Mouse (Mus musculus): ENCODE results near the gene Epha1. TPM values are rescaled to one million over a fixed set of nuclear protein-coding genes. Genes with fewer than 3 reads are reported as not detected.
A peak's percentile ranks its signal among the peaks of the same experiment; 100 is the strongest.

Epha1 gene
- polyA plus RNA-seq, 1 experiment from 2014 or later: 16.3 TPM

- Histone ChIP-seq H3K9me3 (no peaks in the 10 kb centered on the region), H3K27me3 (replicated peaks) (no peaks in the 10 kb centered on the region), H3K4me1 (no peaks in the 10 kb centered on the region), H3K36me3 (no peaks in the 10 kb centered on the region), H3K4me3 (replicated peaks) (no peak overlapping the region), H3K9ac (no peak overlapping the region), H3K4me2 (no peak overlapping the region), H3K27ac (no peak overlapping the region)
- no peak for ATAC-seq (ENCODE audit: insufficient read depth, low FRiP score, low read depth)
- 93% methylated on average over 5 of the region's 5 CpGs for WGBS
These were observed 10.3 kb upstream of the Epha1 start for GRCm38 (mm10) chr6:42383360-42383759.

DNA sequence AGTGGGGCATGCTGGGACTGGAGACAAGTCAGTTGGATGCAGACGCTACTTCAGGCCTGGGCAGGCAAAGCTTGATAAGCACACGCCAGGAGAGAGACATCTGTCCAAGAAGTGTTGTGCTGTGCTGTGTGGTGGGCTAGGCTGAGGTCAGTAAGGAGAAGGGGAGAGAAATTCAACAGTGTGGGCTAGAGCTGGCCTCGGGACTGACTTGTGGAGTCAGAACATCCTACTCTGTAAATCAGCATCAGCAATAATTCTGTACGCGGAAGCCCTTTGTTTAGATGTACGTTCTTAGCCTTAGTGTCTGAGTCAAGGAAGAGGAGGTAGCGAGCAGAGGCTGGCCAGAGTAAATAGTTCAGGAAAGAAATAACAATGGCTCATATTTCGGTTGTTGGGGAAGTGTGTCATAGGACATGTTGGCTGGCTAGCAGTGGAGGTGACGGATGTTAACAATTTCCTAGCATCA, 8.9 kb upstream of the Epha1 start:
- ATAC-seq (ENCODE audit: insufficient read depth, low FRiP score, low read depth): no peak
- no peak overlapping the region for H3K4me2 ChIP-seq
- 26% methylated on average over 9 of the region's 9 CpGs for WGBS

GRCm38 (mm10) chr6:42381221-42381620, 8.2 kb upstream of the Epha1 start:
- H3K36me3 ChIP-seq: no peaks in the 10 kb centered on the region
- no peak overlapping the region for H3K4me3 ChIP-seq (replicated peaks)
- no peaks in the 10 kb centered on the region for H3K4me1 ChIP-seq
- 75% methylated on average over 2 of the region's 2 CpGs for WGBS
- no peaks in the 10 kb centered on the region for H3K9me3 ChIP-seq
- ATAC-seq (ENCODE audit: insufficient read depth, low FRiP score, low read depth): no peak
- H3K4me2 ChIP-seq: no peak overlapping the region
- H3K27ac ChIP-seq: no peak overlapping the region
- no peaks in the 10 kb centered on the region for H3K27me3 ChIP-seq (replicated peaks)
- H3K9ac ChIP-seq: no peak overlapping the region

More for the DNA sequence above, 8.9 kb upstream of the Epha1 start:
- Histone ChIP-seq H3K27me3 (replicated peaks) (no peaks in the 10 kb centered on the region), H3K9me3 (no peaks in the 10 kb centered on the region), H3K4me3 (replicated peaks) (no peak overlapping the region), H3K27ac (0 out of 2 replicates have a peak overlapping the region, but pooled peaks have one; percentile 5), H3K9ac (no peak overlapping the region), H3K4me1 (no peaks in the 10 kb centered on the region), H3K36me3 (no peaks in the 10 kb centered on the region)

DNA sequence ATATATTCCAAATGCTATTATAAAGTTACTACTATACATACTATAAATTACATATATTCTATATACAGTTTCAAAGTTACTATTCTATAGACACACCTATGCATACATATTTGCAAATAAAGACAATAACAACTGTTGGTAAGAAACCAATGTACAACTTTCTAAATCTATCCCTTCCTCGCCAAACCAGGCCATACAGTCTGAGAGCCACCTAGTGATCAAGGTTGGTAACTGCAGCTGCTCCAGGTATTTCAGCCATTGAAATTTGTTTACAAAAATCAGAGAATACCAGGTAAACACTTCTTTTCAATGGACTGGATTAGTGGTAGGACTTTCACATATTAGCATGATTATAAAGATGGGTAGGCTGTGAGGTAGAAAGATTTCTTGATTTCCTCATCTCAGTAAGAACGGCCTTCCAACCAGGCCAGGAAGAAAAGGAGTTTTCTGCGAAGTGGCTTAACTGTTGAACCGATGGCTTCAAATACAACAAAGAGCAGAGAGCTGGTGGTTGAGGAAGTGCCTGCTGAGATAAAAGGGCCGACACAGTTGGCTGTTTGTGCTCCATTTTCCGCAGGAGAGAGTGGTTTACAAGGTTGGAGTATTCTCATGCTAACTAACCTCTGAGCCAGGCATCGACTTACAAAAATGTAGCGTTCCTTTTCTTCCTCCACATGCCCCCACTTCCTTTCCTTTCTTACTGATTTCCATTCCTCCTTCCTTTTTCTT, 7.5 kb upstream of the Epha1 start:
- Histone ChIP-seq H3K4me1 (0 out of 2 replicates have a peak, but pooled peaks cover under 1% of the 10 kb centered on the region), H3K36me3 (no peaks in the 10 kb centered on the region), H3K27me3 (replicated peaks) (no peaks in the 10 kb centered on the region), H3K9me3 (no peaks in the 10 kb centered on the region), H3K4me3 (replicated peaks) (no peak overlapping the region), H3K27ac (no peak overlapping the region), H3K9ac (no peak overlapping the region), H3K4me2 (no peak overlapping the region)
- ATAC-seq (ENCODE audit: insufficient read depth, low FRiP score, low read depth): no peak
- WGBS: 25% methylated on average over 8 of the region's 8 CpGs

GRCm38 (mm10) chr6:42379551-42379950, 6.5 kb upstream of the Epha1 start:
- no peaks in the 10 kb centered on the region for H3K27me3 ChIP-seq (replicated peaks)
- H3K4me1 ChIP-seq: 0 out of 2 replicates have a peak, but pooled peaks cover 4% of the 10 kb centered on the region
- H3K27ac ChIP-seq: no peak overlapping the region
- WGBS: 51% methylated on average over 3 of the region's 3 CpGs
- no peak overlapping the region for H3K4me2 ChIP-seq
- ATAC-seq (ENCODE audit: insufficient read depth, low FRiP score, low read depth): no peak
- no peak overlapping the region for H3K9ac ChIP-seq
- no peaks in the 10 kb centered on the region for H3K36me3 ChIP-seq
- no peaks in the 10 kb centered on the region for H3K9me3 ChIP-seq
- H3K4me3 ChIP-seq (replicated peaks): no peak overlapping the region

DNA sequence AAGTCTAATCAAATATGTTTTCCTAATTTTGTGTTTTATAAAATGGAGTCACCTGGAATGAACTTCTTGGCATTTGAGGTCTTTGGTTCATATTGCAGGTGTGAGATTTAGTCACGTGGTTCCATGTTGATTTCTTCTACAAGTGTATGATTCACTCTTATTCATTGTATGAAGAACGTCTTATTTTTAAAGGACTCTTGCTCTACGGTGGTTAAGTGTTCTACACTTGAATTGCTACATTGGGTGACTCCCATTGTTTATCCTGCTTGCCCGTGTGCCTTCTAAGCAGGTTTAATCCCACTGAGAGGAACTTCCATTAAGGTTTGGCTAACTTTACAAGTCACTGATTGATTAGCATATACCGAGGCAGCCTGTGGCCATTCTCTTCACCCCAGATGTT, 4.2 kb upstream of the Epha1 start:
- Histone ChIP-seq H3K27ac (no peak overlapping the region), H3K9ac (no peak overlapping the region), H3K36me3 (no peaks in the 10 kb centered on the region), H3K9me3 (no peaks in the 10 kb centered on the region), H3K4me3 (replicated peaks) (no peak overlapping the region), H3K4me2 (no peak overlapping the region), H3K4me1 (peaks cover 21% of the 10 kb centered on the region), H3K27me3 (replicated peaks) (no peaks in the 10 kb centered on the region)
- WGBS: 68% methylated on average over 5 of the region's 5 CpGs
- no peak for ATAC-seq (ENCODE audit: insufficient read depth, low FRiP score, low read depth)

DNA sequence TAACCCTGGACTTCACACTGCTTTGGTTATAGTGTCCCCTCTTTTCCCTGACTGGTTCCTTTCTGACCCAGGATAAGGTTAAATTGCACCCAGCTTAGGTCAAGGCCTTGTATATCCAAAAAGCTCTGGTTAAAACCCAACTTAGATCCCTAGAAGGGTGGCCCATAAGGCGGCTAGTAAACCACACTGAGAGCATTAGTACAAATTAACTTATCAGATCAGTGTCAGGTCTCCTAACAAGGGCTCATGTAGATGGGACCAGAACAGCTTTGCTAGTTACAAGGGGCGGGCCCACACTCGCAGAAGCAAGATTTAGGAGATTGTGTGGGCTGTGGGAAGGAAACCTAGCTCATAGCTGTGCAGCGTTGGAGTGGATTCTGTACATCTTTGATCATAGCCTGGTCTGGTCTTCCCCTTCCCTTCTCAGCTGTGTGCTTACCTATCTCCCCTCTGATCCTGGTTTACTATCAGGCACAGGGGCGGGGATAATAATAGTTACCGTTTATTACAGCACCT, 3.5 kb upstream of the Epha1 start:
- H3K36me3 ChIP-seq: no peaks in the 10 kb centered on the region
- H3K27me3 ChIP-seq (replicated peaks): no peaks in the 10 kb centered on the region
- peaks cover 27% of the 10 kb centered on the region for H3K4me1 ChIP-seq
- 76% methylated on average over 6 of the region's 6 CpGs for WGBS
- no peaks in the 10 kb centered on the region for H3K9me3 ChIP-seq
- no peak overlapping the region for H3K9ac ChIP-seq
- no peak overlapping the region for H3K4me2 ChIP-seq
- no peak for ATAC-seq (ENCODE audit: insufficient read depth, low FRiP score, low read depth)
- no peak overlapping the region for H3K27ac ChIP-seq
- no peak overlapping the region for H3K4me3 ChIP-seq (replicated peaks)

DNA sequence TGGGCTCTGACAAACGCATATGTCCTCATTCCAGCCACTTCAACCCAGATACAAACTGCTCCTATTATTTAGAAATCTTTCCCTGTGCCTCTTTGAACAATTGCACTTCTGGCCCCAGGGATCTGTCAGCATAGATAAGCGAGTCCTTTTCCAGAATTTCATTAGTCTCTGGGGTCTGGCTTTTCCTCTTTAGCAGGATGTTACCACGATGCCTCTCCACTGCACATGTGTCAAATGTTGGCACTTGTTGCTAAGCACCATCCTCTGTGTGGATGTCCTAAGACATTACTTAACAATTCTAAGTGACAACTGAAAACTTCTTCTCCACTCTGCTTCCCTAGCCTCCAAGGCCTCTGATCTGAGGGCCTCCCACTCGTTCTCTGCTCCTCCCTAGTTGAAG, 2.9 kb upstream of the Epha1 start:
- H3K36me3 ChIP-seq: no peaks in the 10 kb centered on the region
- H3K4me1 ChIP-seq: peaks cover 29% of the 10 kb centered on the region
- ATAC-seq (ENCODE audit: insufficient read depth, low FRiP score, low read depth): no peak
- no peak overlapping the region for H3K4me2 ChIP-seq
- 32% methylated on average over 4 of the region's 4 CpGs for WGBS
- H3K4me3 ChIP-seq (replicated peaks): no peak overlapping the region
- H3K27me3 ChIP-seq (replicated peaks): no peaks in the 10 kb centered on the region
- no peak overlapping the region for H3K9ac ChIP-seq
- H3K27ac ChIP-seq: no peak overlapping the region
- no peaks in the 10 kb centered on the region for H3K9me3 ChIP-seq

DNA sequence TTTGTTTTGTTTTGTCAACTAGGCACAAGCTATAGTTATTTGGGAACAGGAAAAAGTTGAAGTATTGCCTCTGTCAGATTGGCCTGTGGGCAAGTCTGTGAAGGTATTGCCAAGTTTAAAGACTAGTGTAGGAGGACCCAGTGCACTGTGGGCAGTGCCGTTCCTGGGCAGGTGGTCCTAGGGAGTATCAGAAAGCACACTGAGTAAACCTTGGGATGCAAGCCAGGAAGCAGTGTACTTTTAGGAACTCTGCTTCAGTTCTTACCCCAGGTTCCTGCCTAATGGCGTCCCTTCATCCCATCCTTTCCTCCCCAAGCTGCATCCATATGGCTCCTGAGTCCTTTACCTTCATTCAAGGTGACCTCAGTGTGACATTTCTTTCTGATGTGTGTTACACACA, 2.1 kb upstream of the Epha1 start:
- Histone ChIP-seq H3K9me3 (no peaks in the 10 kb centered on the region), H3K9ac (no peak overlapping the region), H3K4me2 (no peak overlapping the region), H3K4me3 (replicated peaks) (no peak overlapping the region), H3K36me3 (no peaks in the 10 kb centered on the region), H3K4me1 (peaks cover 33% of the 10 kb centered on the region), H3K27me3 (replicated peaks) (no peaks in the 10 kb centered on the region), H3K27ac (no peak overlapping the region)
- ATAC-seq (ENCODE audit: insufficient read depth, low FRiP score, low read depth): no peak
- WGBS: 76% methylated on average over 2 of the region's 2 CpGs

- no peak overlapping the region for H3K4me3 ChIP-seq (replicated peaks)
- H3K9ac ChIP-seq: no peak overlapping the region
- no peaks in the 10 kb centered on the region for H3K36me3 ChIP-seq
- H3K4me1 ChIP-seq: peaks cover 33% of the 10 kb centered on the region
- H3K9me3 ChIP-seq: no peaks in the 10 kb centered on the region
- 65% methylated on average over 4 of the region's 4 CpGs for WGBS
- no peak overlapping the region for H3K4me2 ChIP-seq
- no peaks in the 10 kb centered on the region for H3K27me3 ChIP-seq (replicated peaks)
- ATAC-seq (ENCODE audit: insufficient read depth, low FRiP score, low read depth): no peak
- no peak overlapping the region; the same call in 1 of the 2 replicates for H3K27ac ChIP-seq
These were observed 1.6 kb upstream of the Epha1 start for GRCm38 (mm10) chr6:42374701-42375100.

DNA sequence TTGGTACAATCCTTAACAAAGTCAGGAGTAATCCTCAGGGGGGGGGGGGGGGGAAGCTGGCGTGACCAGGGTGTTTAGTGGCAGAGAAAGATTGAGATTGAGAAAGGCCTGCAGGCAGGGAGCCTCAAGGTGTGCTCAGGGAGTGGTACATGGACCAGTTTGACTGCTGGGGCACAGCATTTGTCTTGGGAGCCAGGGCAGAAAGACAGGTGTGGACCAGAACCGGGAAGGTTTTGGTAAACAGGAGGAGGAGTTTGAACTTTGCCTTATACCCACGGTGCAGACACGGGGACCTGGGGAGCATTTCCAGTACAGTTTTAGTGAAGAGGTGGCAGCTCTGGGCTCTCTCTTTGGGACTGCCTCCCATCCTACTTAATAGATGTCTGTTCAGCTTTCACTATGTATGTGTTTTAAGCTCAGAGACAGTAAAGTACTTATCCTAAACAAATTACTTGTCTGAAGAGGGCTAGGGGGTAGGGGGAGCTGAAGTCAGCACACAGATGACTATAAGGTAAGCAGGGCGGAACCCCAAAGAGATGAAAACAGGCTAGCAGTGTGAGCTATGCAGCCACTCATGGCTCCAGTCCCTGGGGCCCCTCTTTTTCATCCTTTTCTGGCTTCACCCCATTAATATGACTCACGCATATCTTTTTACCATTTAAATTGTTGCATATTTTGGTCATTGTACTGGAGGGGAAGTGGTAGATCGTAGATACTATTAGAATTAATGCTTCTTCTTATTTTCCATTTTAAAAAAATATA, 782 bp upstream of the Epha1 start:
- Histone ChIP-seq H3K27me3 (replicated peaks) (no peaks in the 10 kb centered on the region), H3K36me3 (no peaks in the 10 kb centered on the region), H3K9me3 (no peaks in the 10 kb centered on the region), H3K4me2 (peak overlapping the region; percentile 91), H3K4me3 (replicated peaks) (peak overlapping the region; percentile 59), H3K27ac (peak overlapping the region; percentile 35; the same call in 1 of the 2 replicates), H3K4me1 (peaks cover 33% of the 10 kb centered on the region), H3K9ac (no peak overlapping the region)
- 0 out of 2 replicates have a peak, but pooled peaks have one; percentile 11 for ATAC-seq (ENCODE audit: insufficient read depth, low FRiP score, low read depth)
- WGBS: 45% methylated on average over 6 of the region's 7 CpGs

GRCm38 (mm10) chr6:42372421-42372815, 650 bp downstream of the Epha1 start:
- peak overlapping the region; percentile 55; the same call in 1 of the 2 replicates for H3K27ac ChIP-seq
- ATAC-seq (ENCODE audit: insufficient read depth, low FRiP score, low read depth): no peak
- 27% methylated on average over 9 of the region's 9 CpGs for WGBS

More at GRCm38 (mm10) chr6:42372421-42372815, 650 bp downstream of the Epha1 start:
- no peaks in the 10 kb centered on the region for H3K36me3 ChIP-seq
- peaks cover 33% of the 10 kb centered on the region for H3K4me1 ChIP-seq
- no peaks in the 10 kb centered on the region for H3K9me3 ChIP-seq
- peak overlapping the region; percentile 91 for H3K4me2 ChIP-seq
- H3K27me3 ChIP-seq (replicated peaks): no peaks in the 10 kb centered on the region
- peak overlapping the region; percentile 37; the same call in 1 of the 2 replicates for H3K9ac ChIP-seq
- peak overlapping the region; percentile 59 for H3K4me3 ChIP-seq (replicated peaks)

Data from stomach, embryonic 15.5 days (tissue).